ENCODE assay signal across 13 mouse cellular contexts in the genomic region with DNA sequence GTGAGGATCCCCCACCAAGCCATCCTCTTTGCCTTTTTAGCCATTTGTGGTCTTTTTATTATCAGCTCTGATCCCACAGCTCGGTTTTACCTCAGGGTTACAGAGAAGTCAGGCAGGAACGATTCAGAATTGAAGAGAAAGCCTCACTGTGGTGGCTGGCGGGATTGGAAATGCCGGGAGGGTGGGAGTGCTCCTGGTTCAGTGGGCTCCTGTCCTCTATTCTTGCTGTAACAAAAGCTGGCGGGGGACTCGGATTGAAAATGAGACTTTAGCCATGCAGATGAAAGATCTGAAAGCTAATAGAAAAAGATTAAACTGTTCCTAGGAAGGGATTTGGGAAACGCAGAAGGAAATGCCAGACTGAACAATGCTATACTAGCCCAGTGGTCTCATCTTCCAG.
"Had no signal": no experiment of that assay in that cellular context is flagged by ENCODE, and none has a peak within 500 bp of the region (broad histone marks: within the 10 kb centered on the region; RNA-seq: fewer than 3 reads in every experiment).

No protein-coding gene starts in this region.

- H3K4me2 ChIP-seq: limb, embryonic 15.5 days; liver, embryonic 12.5 days; lung, embryonic 15.5 days; midbrain, embryonic 11.5 days; neural tube, embryonic 13.5 days; stomach, embryonic 15.5 days had no signal

- DNase-seq: kidney, adult 9 months; kidney, postnatal 10 days; left cerebral cortex, postnatal 4 days; retina, postnatal 1 day; thymus, postnatal 36 days had no signal

- H3K27ac ChIP-seq: limb, embryonic 15.5 days; liver, embryonic 12.5 days; lung, embryonic 15.5 days; macrophage; stomach, embryonic 15.5 days had no signal

- H3K9ac ChIP-seq: limb, embryonic 15.5 days; liver, embryonic 12.5 days; lung, embryonic 15.5 days; neural tube, embryonic 13.5 days; stomach, embryonic 15.5 days had no signal

- H3K9me3 ChIP-seq: limb, embryonic 15.5 days; liver, embryonic 12.5 days; lung, embryonic 15.5 days; neural tube, embryonic 13.5 days; stomach, embryonic 15.5 days had no signal

- H3K4me1 ChIP-seq: limb, embryonic 15.5 days; liver, embryonic 12.5 days; stomach, embryonic 15.5 days had no signal

- H3K27me3 ChIP-seq: limb, embryonic 15.5 days; liver, embryonic 12.5 days; lung, embryonic 15.5 days; neural tube, embryonic 13.5 days; stomach, embryonic 15.5 days had no signal

- ATAC-seq: liver, embryonic 12.5 days had no signal

- H3K4me3 ChIP-seq: limb, embryonic 15.5 days; liver, embryonic 12.5 days; lung, embryonic 15.5 days; megakaryocyte, embryonic 14.5 days; neural tube, embryonic 13.5 days; stomach, embryonic 15.5 days had no signal

- H3K36me3 ChIP-seq: limb, embryonic 15.5 days; liver, embryonic 12.5 days; lung, embryonic 15.5 days; stomach, embryonic 15.5 days had no signal
